Mouse (Mus musculus) heart, embryonic 12.5 days (tissue): Measurements from ENCODE around the gene Gm5127. TPM values are rescaled to one million over a fixed set of nuclear protein-coding genes. Genes with fewer than 3 reads are reported as not detected.

Experiments used
- ATAC-seq: fragments of 200-750 bp; cut with Nextera tagmentation; 2 replicates; pipeline ENCODE4 v1.8.0; 2017; ENCODE audit warnings: moderate TSS enrichment, moderate library complexity; ENCODE audit not compliant: insufficient number of reproducible peaks, low FRiP score
- H3K27ac ChIP-seq: fragments of 300-500 bp; sonication (generic); 2 replicates; pipeline ENCODE4 v1.5.1; 2016; ENCODE audit warnings: mild to moderate bottlenecking, moderate library complexity; ENCODE audit not compliant: poor library complexity, severe bottlenecking
- H3K27me3 ChIP-seq: fragments of 300-500 bp; sonication (generic); replicated peaks from 2 replicates; pipeline ENCODE4 v1.6.1; 2016; ENCODE audit warnings: mild to moderate bottlenecking, moderate library complexity
- H3K36me3 ChIP-seq: fragments of 300-500 bp; sonication (generic); 2 replicates; pipeline ENCODE4 v1.6.1; 2016; ENCODE audit warnings: mild to moderate bottlenecking, moderate library complexity
- H3K4me1 ChIP-seq: fragments of 300-500 bp; sonication (generic); replicated peaks from 2 replicates; pipeline ENCODE4 v1.6.1; 2016; ENCODE audit warnings: mild to moderate bottlenecking
- H3K4me2 ChIP-seq: fragments of 300-500 bp; sonication (generic); 2 replicates; pipeline ENCODE4 v1.6.1; 2016; ENCODE audit warnings: mild to moderate bottlenecking, moderate library complexity
- H3K4me3 ChIP-seq: fragments of 300-500 bp; sonication (generic); 2 replicates; pipeline ENCODE4 v1.5.1; 2016; ENCODE audit warnings: mild to moderate bottlenecking
- H3K9ac ChIP-seq: fragments of 300-500 bp; sonication (generic); 2 replicates; pipeline ENCODE4 v1.6.1; 2016; ENCODE audit warnings: mild to moderate bottlenecking, moderate library complexity
- H3K9me3 ChIP-seq: fragments of 300-500 bp; sonication (generic); replicated peaks from 2 replicates; pipeline ENCODE4 v1.6.1; 2016; ENCODE audit warnings: mild to moderate bottlenecking, moderate library complexity
- WGBS: fragments of 180-500 bp; shearing (Covaris S2); methylation state at CpG from one replicate; pipeline ENCODE4 v1.1.7; 2016; 5-methylcytosine and 5-hydroxymethylcytosine counted together
- polyA plus RNA-seq: library from polyadenylated mRNA; unstranded; fragments of >200 nt; fragmentation: Nextera tagmentation; extraction: Ambion mirVana; gene quantifications from 2 replicates; pipeline ENCODE4 v1.2.1, GENCODE M21; 2016

Gm5127 gene
- not detected in 2 replicates for polyA plus RNA-seq

- H3K4me3 ChIP-seq: no peak within 1 kb of the TSS
- WGBS: 43% methylated on average over 3 of the region's 3 CpGs
- no peak within 1 kb of the TSS for H3K27ac ChIP-seq
- no peaks in the 10 kb centered on the region for H3K4me1 ChIP-seq
- H3K9me3 ChIP-seq: no peaks in the 10 kb centered on the region
- H3K36me3 ChIP-seq: no peaks in the 10 kb centered on the region
- no peak for ATAC-seq
- no peak within 1 kb of the TSS for H3K4me2 ChIP-seq
- no peak within 1 kb of the TSS for H3K9ac ChIP-seq
- H3K27me3 ChIP-seq: no peaks in the 10 kb centered on the region
Measured at GRCm38 (mm10) chrX:106582886-106583285, at the start of gene Gm5127. Gene Gm5127 (plus strand): TSS chrX:106583186.

GRCm38 (mm10) chrX:106536359-106536758 is 46.6 kb upstream of the Gm5127 start:
- 31% methylated on average over 3 of the region's 3 CpGs for WGBS
- Histone ChIP-seq H3K36me3 (no peaks in the 10 kb centered on the region), H3K9me3 (0 out of 2 replicates have a peak, but pooled peaks cover 3% of the 10 kb centered on the region), H3K27ac (no peak overlapping the region), H3K27me3 (no peaks in the 10 kb centered on the region), H3K4me1 (no peaks in the 10 kb centered on the region), H3K4me3 (no peak overlapping the region), H3K4me2 (no peak overlapping the region), H3K9ac (no peak overlapping the region)
- ATAC-seq: no peak

- Histone ChIP-seq H3K9ac (no peak overlapping the region), H3K36me3 (no peaks in the 10 kb centered on the region), H3K9me3 (no peaks in the 10 kb centered on the region), H3K4me3 (no peak overlapping the region), H3K4me2 (no peak overlapping the region), H3K4me1 (no peaks in the 10 kb centered on the region), H3K27ac (no peak overlapping the region), H3K27me3 (no peaks in the 10 kb centered on the region)
- 66% methylated on average over 2 of the region's 2 CpGs for whole genome bisulfite sequencing
- ATAC-seq: no peak
Measured at GRCm38 (mm10) chrX:106555457-106555856, 27.5 kb upstream of the Gm5127 start.

- no peak overlapping the region for H3K27ac ChIP-seq
- no peak for ATAC-seq
- H3K4me2 ChIP-seq: no peak overlapping the region
- H3K36me3 ChIP-seq: no peaks in the 10 kb centered on the region
- no peak overlapping the region for H3K4me3 ChIP-seq
- WGBS: 63% methylated on average over 3 of the region's 3 CpGs
- no peaks in the 10 kb centered on the region for H3K9me3 ChIP-seq
- no peaks in the 10 kb centered on the region for H3K27me3 ChIP-seq
- H3K9ac ChIP-seq: no peak overlapping the region
- H3K4me1 ChIP-seq: no peaks in the 10 kb centered on the region
Measured at GRCm38 (mm10) chrX:106578966-106579365, 4.0 kb upstream of the Gm5127 start.

- H3K4me2 ChIP-seq: no peak overlapping the region
- no peak for ATAC-seq
- no peak overlapping the region for H3K4me3 ChIP-seq
- H3K4me1 ChIP-seq: no peaks in the 10 kb centered on the region
- H3K9ac ChIP-seq: no peak overlapping the region
- no peaks in the 10 kb centered on the region for H3K9me3 ChIP-seq
- no peak overlapping the region for H3K27ac ChIP-seq
- no peaks in the 10 kb centered on the region for H3K27me3 ChIP-seq
- no peaks in the 10 kb centered on the region for H3K36me3 ChIP-seq
Measured at GRCm38 (mm10) chrX:106580410-106580809, 2.6 kb upstream of the Gm5127 start.

GRCm38 (mm10) chrX:106582197-106582596 is 789 bp upstream of the Gm5127 start:
- no peaks in the 10 kb centered on the region for H3K4me1 ChIP-seq
- no peak for ATAC-seq
- 63% methylated on average over 2 of the region's 2 CpGs for WGBS

GRCm38 (mm10) chrX:106593914-106594313 is 10.9 kb downstream of the Gm5127 start:
- H3K9me3 ChIP-seq: no peaks in the 10 kb centered on the region
- H3K27me3 ChIP-seq: no peaks in the 10 kb centered on the region
- H3K4me3 ChIP-seq: no peak overlapping the region
- ATAC-seq: no peak
- H3K27ac ChIP-seq: no peak overlapping the region
- no peak overlapping the region for H3K4me2 ChIP-seq
- H3K9ac ChIP-seq: no peak overlapping the region
- no peaks in the 10 kb centered on the region for H3K36me3 ChIP-seq
- no peaks in the 10 kb centered on the region for H3K4me1 ChIP-seq

More at GRCm38 (mm10) chrX:106582197-106582596, 789 bp upstream of the Gm5127 start:
- Histone ChIP-seq H3K4me3 (no peak overlapping the region), H3K9ac (no peak overlapping the region), H3K27ac (no peak overlapping the region), H3K9me3 (no peaks in the 10 kb centered on the region), H3K36me3 (no peaks in the 10 kb centered on the region), H3K27me3 (no peaks in the 10 kb centered on the region), H3K4me2 (no peak overlapping the region)

GRCm38 (mm10) chrX:106595904-106596303 is 12.9 kb downstream of the Gm5127 start:
- Histone ChIP-seq H3K4me2 (no peak overlapping the region), H3K36me3 (no peaks in the 10 kb centered on the region), H3K27me3 (no peaks in the 10 kb centered on the region), H3K4me3 (no peak overlapping the region), H3K9me3 (no peaks in the 10 kb centered on the region), H3K4me1 (no peaks in the 10 kb centered on the region), H3K27ac (no peak overlapping the region), H3K9ac (no peak overlapping the region)
- WGBS: 83% methylated on average over 1 of the region's 1 CpGs
- no peak for ATAC-seq

- WGBS: 15% methylated on average over 9 of the region's 9 CpGs
- Histone ChIP-seq H3K9me3 (no peaks in the 10 kb centered on the region), H3K36me3 (no peaks in the 10 kb centered on the region), H3K4me3 (0 out of 2 replicates have a peak overlapping the region, but pooled peaks have one; percentile 8), H3K27me3 (no peaks in the 10 kb centered on the region), H3K27ac (no peak overlapping the region), H3K4me2 (peak overlapping the region; percentile 54), H3K9ac (no peak overlapping the region), H3K4me1 (0 out of 2 replicates have a peak, but pooled peaks cover 4% of the 10 kb centered on the region)
- no peak for ATAC-seq
Measured at GRCm38 (mm10) chrX:106602574-106603258, 19.7 kb downstream of the Gm5127 start.

- Histone ChIP-seq H3K27ac (no peak within 1 kb of the TSS), H3K36me3 (no peaks in the 10 kb centered on the region), H3K4me1 (0 out of 2 replicates have a peak, but pooled peaks cover 4% of the 10 kb centered on the region), H3K4me2 (peak within 1 kb of the TSS; percentile 54), H3K4me3 (0 out of 2 replicates have a peak within 1 kb of the TSS, but pooled peaks have one; percentile 8), H3K27me3 (no peaks in the 10 kb centered on the region), H3K9ac (no peak within 1 kb of the TSS), H3K9me3 (no peaks in the 10 kb centered on the region)
- 17% methylated on average over 6 of the region's 6 CpGs for WGBS
- ATAC-seq: no peak
Measured at GRCm38 (mm10) chrX:106603386-106603785, 20.4 kb downstream of the Gm5127 start, which contains the start of gene Cysltr1. Gene Cysltr1 (minus strand): TSS chrX:106603679.

GRCm38 (mm10) chrX:106622512-106622911 is 39.5 kb downstream of the Gm5127 start:
- H3K4me3 ChIP-seq: no peak overlapping the region
- H3K27ac ChIP-seq: no peak overlapping the region
- H3K4me1 ChIP-seq: no peaks in the 10 kb centered on the region
- H3K27me3 ChIP-seq: no peaks in the 10 kb centered on the region
- no peaks in the 10 kb centered on the region for H3K9me3 ChIP-seq
- ATAC-seq: no peak
- no peaks in the 10 kb centered on the region for H3K36me3 ChIP-seq
- H3K4me2 ChIP-seq: no peak overlapping the region
- 70% methylated on average over 1 of the region's 1 CpGs for WGBS
- H3K9ac ChIP-seq: no peak overlapping the region

GRCm38 (mm10) chrX:106623667-106624066 is 40.7 kb downstream of the Gm5127 start:
- ATAC-seq: no peak
- WGBS: 42% methylated on average over 3 of the region's 3 CpGs
- Histone ChIP-seq H3K27me3 (no peaks in the 10 kb centered on the region), H3K4me2 (no peak overlapping the region), H3K9ac (no peak overlapping the region), H3K36me3 (no peaks in the 10 kb centered on the region), H3K4me1 (no peaks in the 10 kb centered on the region), H3K4me3 (no peak overlapping the region), H3K9me3 (no peaks in the 10 kb centered on the region), H3K27ac (no peak overlapping the region)
